Mouse (Mus musculus): ENCODE data around the gene Helt.
"Not testable (repeated sequence)": the region's sequence is repeated elsewhere in the genome, so short reads cannot be mapped to it uniquely, and the experiment has no call there.

The Helt gene

GRCm38 (mm10) chr8:46295951-46296350, 1.5 kb upstream of the Helt start:
- DNase-seq, result no peak

GRCm38 (mm10) chr8:46295101-46295534, 647 bp upstream of the Helt start:
- DNase-seq, result no peak

GRCm38 (mm10) chr8:46293741-46294151, 725 bp downstream of the Helt start:
- no peak for DNase-seq

- DNase-seq, result no peak
Measured at GRCm38 (mm10) chr8:46293201-46293600, 1.3 kb downstream of the Helt start.

GRCm38 (mm10) chr8:46291931-46292675, 2.4 kb downstream of the Helt start:
- DNase-seq, result no peak

- no peak for DNase-seq
Measured at GRCm38 (mm10) chr8:46289274-46289673, 5.2 kb downstream of the Helt start.

GRCm38 (mm10) chr8:46288021-46288420, 6.5 kb downstream of the Helt start:
- DNase-seq, result no peak

GRCm38 (mm10) chr8:46285980-46286379, 8.5 kb downstream of the Helt start:
- DNase-seq, result no peak

GRCm38 (mm10) chr8:46281536-46281935, 12.9 kb downstream of the Helt start:
- DNase-seq, result peak; percentile 69

GRCm38 (mm10) chr8:46276939-46277338, 17.5 kb downstream of the Helt start:
- no peak for DNase-seq

GRCm38 (mm10) chr8:46270741-46271140, 23.7 kb downstream of the Helt start:
- no peak for DNase-seq

GRCm38 (mm10) chr8:46270147-46270546, 24.3 kb downstream of the Helt start:
- no peak for DNase-seq

- DNase-seq, result no peak
Measured at GRCm38 (mm10) chr8:46266801-46267200, 27.7 kb downstream of the Helt start.

GRCm38 (mm10) chr8:46264206-46264605, 30.3 kb downstream of the Helt start:
- not testable (repeated sequence) for DNase-seq

- DNase-seq, result peak; percentile 27
Measured at GRCm38 (mm10) chr8:46257921-46258682, 36.4 kb downstream of the Helt start.

- DNase-seq, result no peak
Measured at GRCm38 (mm10) chr8:46252456-46252855, 42.0 kb downstream of the Helt start.

GRCm38 (mm10) chr8:46251561-46251960, 42.9 kb downstream of the Helt start:
- DNase-seq, result no peak

GRCm38 (mm10) chr8:46246346-46246745, 48.1 kb downstream of the Helt start:
- DNase-seq, result no peak

- no peak for DNase-seq
Measured at GRCm38 (mm10) chr8:46242946-46243345, 51.5 kb downstream of the Helt start.

Data from retina, postnatal 1 day (tissue).